In the genomic region with DNA sequence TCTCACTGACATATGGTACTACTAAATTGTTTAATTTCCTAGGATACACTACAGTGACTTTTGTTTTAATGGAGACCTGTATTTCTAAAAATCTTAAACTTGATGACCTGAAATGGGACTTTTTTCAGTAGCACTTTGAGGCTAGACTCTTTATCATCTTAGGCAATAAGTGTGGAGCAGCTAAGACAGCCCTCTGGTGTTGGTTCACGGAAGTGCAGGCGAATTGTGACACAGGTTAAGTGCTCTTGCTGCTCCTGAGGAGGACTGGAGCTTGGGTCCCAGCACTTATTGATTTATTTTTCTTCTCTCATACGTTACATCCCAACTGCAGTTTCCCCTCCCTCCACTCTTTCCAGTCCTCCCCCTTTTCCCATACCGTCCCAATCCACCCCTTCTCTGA, we compare ENCODE assay signal across 8 mouse cellular contexts.
A peak's percentile ranks its signal among the peaks of the same experiment; 100 is the strongest.
DNase-seq lines count a peak whose midpoint lies in the region; ATAC-seq and TF ChIP-seq lines count a peak whose summit lies in the region.

No protein-coding gene starts in this region.

- no peak overlapping the region for H3K9ac ChIP-seq in midbrain, embryonic 15.5 days
- H3K9ac ChIP-seq in forebrain, postnatal 0 days = no peak overlapping the region
- H3K9ac ChIP-seq in limb, embryonic 14.5 days (ENCODE audit: low read depth, low read length, severe bottlenecking) = no peak overlapping the region

- H3K4me1 ChIP-seq in midbrain, embryonic 10.5 days = peaks cover 30% of the 10 kb centered on the region
- peaks cover 2% of the 10 kb centered on the region; the same call in 1 of the 2 replicates for H3K4me1 ChIP-seq in midbrain, embryonic 15.5 days
- peaks cover 19% of the 10 kb centered on the region for H3K4me1 ChIP-seq in forebrain, postnatal 0 days (ENCODE audit: insufficient read depth)
- H3K4me1 ChIP-seq in limb, embryonic 14.5 days (ENCODE audit: control insufficient read depth, insufficient read depth, low read length) = no peaks in the 10 kb centered on the region

- DNase-seq in midbrain, embryonic 10.5 days (ENCODE audit: low spot score) = peak; percentile 78
- peak; percentile 90 for DNase-seq in brain, embryonic 14.5 days (ENCODE audit: low read depth)
- peak; percentile 83 for DNase-seq in forebrain, postnatal 0 days
- DNase-seq in kidney, adult 8-10 months = peak; percentile 68 to 91
- peak; percentile 84 for DNase-seq in limb, embryonic 14.5 days (ENCODE audit: low spot score)
- peak; percentile 94 for DNase-seq in retina, embryonic 14.5 days (ENCODE audit: low spot score)
- DNase-seq in thymus, postnatal 36 days = peak; percentile 82 to 87

- no peak overlapping the region for H3K4me3 ChIP-seq in midbrain, embryonic 10.5 days
- no peak overlapping the region for H3K4me3 ChIP-seq in midbrain, embryonic 15.5 days
- no peak overlapping the region for H3K4me3 ChIP-seq in forebrain, postnatal 0 days (ENCODE audit: low read depth, low read length)
- H3K4me3 ChIP-seq in limb, embryonic 14.5 days (replicated peaks; ENCODE audit: low read length) = no peak overlapping the region

- peak; percentile 80 for TF ChIP-seq CTCF in brain, embryonic 14.5 days (IDR thresholded peaks at IDR 0.05; ENCODE audit: borderline replicate concordance, extremely low read depth, insufficient read depth, insufficient read length)
- TF ChIP-seq CTCF in forebrain, postnatal 0 days (IDR thresholded peaks at IDR 0.05; ENCODE audit: low read depth) = peak; percentile 75

- H3K27ac ChIP-seq in midbrain, embryonic 10.5 days (replicated peaks) = no peak overlapping the region
- no peak overlapping the region for H3K27ac ChIP-seq in midbrain, embryonic 15.5 days
- no peak overlapping the region for H3K27ac ChIP-seq in forebrain, postnatal 0 days (ENCODE audit: low read depth, low read length)
- no peak overlapping the region for H3K27ac ChIP-seq in limb, embryonic 14.5 days (replicated peaks; ENCODE audit: low read depth, low read length)

- H3K36me3 ChIP-seq in midbrain, embryonic 10.5 days = no peaks in the 10 kb centered on the region
- no peaks in the 10 kb centered on the region for H3K36me3 ChIP-seq in midbrain, embryonic 15.5 days (replicated peaks)
- H3K36me3 ChIP-seq in forebrain, postnatal 0 days (ENCODE audit: insufficient read depth) = no peaks in the 10 kb centered on the region
- no peaks in the 10 kb centered on the region for H3K36me3 ChIP-seq in limb, embryonic 14.5 days (ENCODE audit: control insufficient read depth, insufficient read depth, low read length)

- no peak for ATAC-seq in midbrain, embryonic 15.5 days (replicated peaks)
- no peak for ATAC-seq in forebrain, postnatal 0 days
- ATAC-seq in limb, embryonic 14.5 days (ENCODE audit: low FRiP score, low read depth) = no peak

- H3K27me3 ChIP-seq in midbrain, embryonic 10.5 days (ENCODE audit: low read depth, poor library complexity, severe bottlenecking) = peaks cover 7% of the 10 kb centered on the region; the same call in 1 of the 2 replicates
- no peaks in the 10 kb centered on the region; the same call in 1 of the 2 replicates for H3K27me3 ChIP-seq in midbrain, embryonic 15.5 days (replicated peaks)
- H3K27me3 ChIP-seq in forebrain, postnatal 0 days (ENCODE audit: insufficient read depth, low read length) = no peaks in the 10 kb centered on the region
- no peaks in the 10 kb centered on the region for H3K27me3 ChIP-seq in limb, embryonic 14.5 days (ENCODE audit: control insufficient read depth, insufficient read depth, low read length)

- 36% methylated on average over 4 of the region's 4 CpGs for WGBS in midbrain, embryonic 10.5 days
- 38% methylated on average over 4 of the region's 4 CpGs for WGBS in midbrain, embryonic 15.5 days
- 43% methylated on average over 4 of the region's 4 CpGs for WGBS in forebrain, postnatal 0 days
- WGBS in limb, embryonic 14.5 days = 28% methylated on average over 4 of the region's 4 CpGs

- H3K9me3 ChIP-seq in midbrain, embryonic 10.5 days (replicated peaks) = peaks cover 8% of the 10 kb centered on the region; the same call in 1 of the 2 replicates
- H3K9me3 ChIP-seq in midbrain, embryonic 15.5 days = no peaks in the 10 kb centered on the region
- H3K9me3 ChIP-seq in forebrain, postnatal 0 days (ENCODE audit: low read length) = no peaks in the 10 kb centered on the region
- H3K9me3 ChIP-seq in limb, embryonic 14.5 days (ENCODE audit: control insufficient read depth, low read length) = no peaks in the 10 kb centered on the region

- no peak overlapping the region for H3K4me2 ChIP-seq in midbrain, embryonic 15.5 days
- H3K4me2 ChIP-seq in forebrain, postnatal 0 days (ENCODE audit: low read depth) = no peak overlapping the region
- no peak overlapping the region for H3K4me2 ChIP-seq in limb, embryonic 14.5 days (replicated peaks; ENCODE audit: low read depth, low read length, severe bottlenecking)

- no peak for TF ChIP-seq POLR2A in brain, embryonic 14.5 days (IDR thresholded peaks at IDR 0.05; ENCODE audit: borderline replicate concordance, extremely low read depth, insufficient read depth, insufficient read length, poor library complexity, severe bottlenecking)
- no peak for TF ChIP-seq POLR2A in limb, embryonic 14.5 days (IDR thresholded peaks at IDR 0.05; ENCODE audit: borderline replicate concordance, extremely low read depth, insufficient read depth, insufficient read length)
